Mouse (Mus musculus) heart, embryonic 16.5 days (tissue): ENCODE results near the gene Zfp276. TPM values are rescaled to one million over a fixed set of nuclear protein-coding genes. Genes with fewer than 3 reads are reported as not detected.
"Not testable (repeated sequence)": the region's sequence is repeated elsewhere in the genome, so short reads cannot be mapped to it uniquely, and the experiment has no call there.

Experiments used
- ATAC-seq: fragments of 200-750 bp; cut with Nextera tagmentation; replicated peaks from 2 replicates; pipeline ENCODE4 v1.8.0; 2017; ENCODE audit warnings: moderate number of reproducible peaks; ENCODE audit not compliant: insufficient read depth, low FRiP score; ENCODE audit errors: extremely low read depth
- H3K27ac ChIP-seq: fragments of 300-500 bp; sonication (generic); 2 replicates; pipeline ENCODE4 v1.5.1; 2014; ENCODE audit warnings: mild to moderate bottlenecking, low read length, control low read depth, moderate library complexity
- H3K27me3 ChIP-seq: fragments of 300-500 bp; sonication (generic); 2 replicates; pipeline ENCODE4 v1.6.1; 2014; ENCODE audit warnings: low read length, mixed read lengths; ENCODE audit not compliant: control insufficient read depth, insufficient read depth
- H3K36me3 ChIP-seq: fragments of 300-500 bp; sonication (generic); 2 replicates; pipeline ENCODE4 v1.6.1; 2014; ENCODE audit not compliant: control insufficient read depth, insufficient read depth
- H3K4me1 ChIP-seq: fragments of 300-500 bp; sonication (generic); 2 replicates; pipeline ENCODE4 v1.6.1; 2014; ENCODE audit warnings: low read length, mixed read lengths; ENCODE audit not compliant: control insufficient read depth, insufficient read depth
- H3K4me2 ChIP-seq: fragments of 300-500 bp; sonication (generic); 2 replicates; pipeline ENCODE4 v1.6.1; 2014; ENCODE audit warnings: low read depth, mild to moderate bottlenecking, control low read depth, low read length
- H3K4me3 ChIP-seq: fragments of 300-500 bp; sonication (generic); 2 replicates; pipeline ENCODE4 v1.5.1; 2014; ENCODE audit warnings: mild to moderate bottlenecking, control low read depth, low read length
- H3K9ac ChIP-seq: fragments of 300-500 bp; sonication (generic); 2 replicates; pipeline ENCODE4 v1.6.1; 2014; ENCODE audit warnings: low read length, control low read depth
- H3K9me3 ChIP-seq: fragments of 300-500 bp; sonication (generic); replicated peaks from 2 replicates; pipeline ENCODE4 v1.6.1; 2016; ENCODE audit warnings: low read length; ENCODE audit not compliant: control insufficient read depth
- WGBS: fragments of 180-500 bp; shearing (Covaris S2); extraction: QIAGEN DNeasy Blood & Tissue Kit; methylation state at CpG from one replicate; pipeline ENCODE4 v1.1.7; 2014; 5-methylcytosine and 5-hydroxymethylcytosine counted together
- polyA plus RNA-seq: library from polyadenylated mRNA; unstranded; fragments of >200 nt; fragmentation: Nextera tagmentation; extraction: Ambion mirVana; gene quantifications from 2 replicates; pipeline ENCODE4 v1.2.1, GENCODE M21; 2015

Gene Zfp276
- polyA plus RNA-seq, 1 experiment from 2014 or later: 16.6 TPM

DNA sequence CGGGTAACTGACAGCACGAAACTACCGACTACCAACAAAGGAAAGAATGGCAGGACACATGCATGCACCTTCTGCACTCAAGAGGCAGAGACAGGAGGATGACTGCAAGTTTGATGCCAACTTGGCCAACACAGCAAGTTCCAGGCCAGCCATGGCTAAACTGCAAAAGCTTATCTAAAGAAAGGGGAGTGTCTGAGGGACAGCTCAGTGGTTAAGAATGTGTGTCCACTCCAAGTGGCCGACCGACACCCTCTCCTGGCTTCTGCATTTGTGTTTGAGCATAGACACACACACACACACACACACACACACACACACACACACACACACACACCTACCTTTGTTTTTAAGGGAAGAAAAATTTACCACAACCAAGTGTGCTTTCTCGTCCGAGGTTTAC lies 24.4 kb downstream of the Zfp276 start:
- ATAC-seq: no peak
- no peak overlapping the region for H3K4me2 ChIP-seq
- H3K4me3 ChIP-seq: no peak overlapping the region
- H3K36me3 ChIP-seq: peaks cover 2% of the 10 kb centered on the region; the same call in 1 of the 2 replicates
- H3K9ac ChIP-seq: no peak overlapping the region
- WGBS: 54% methylated on average over 7 of the region's 7 CpGs
- H3K4me1 ChIP-seq: no peaks in the 10 kb centered on the region
- H3K27me3 ChIP-seq: no peaks in the 10 kb centered on the region
- no peaks in the 10 kb centered on the region for H3K9me3 ChIP-seq
- H3K27ac ChIP-seq: no peak overlapping the region

DNA sequence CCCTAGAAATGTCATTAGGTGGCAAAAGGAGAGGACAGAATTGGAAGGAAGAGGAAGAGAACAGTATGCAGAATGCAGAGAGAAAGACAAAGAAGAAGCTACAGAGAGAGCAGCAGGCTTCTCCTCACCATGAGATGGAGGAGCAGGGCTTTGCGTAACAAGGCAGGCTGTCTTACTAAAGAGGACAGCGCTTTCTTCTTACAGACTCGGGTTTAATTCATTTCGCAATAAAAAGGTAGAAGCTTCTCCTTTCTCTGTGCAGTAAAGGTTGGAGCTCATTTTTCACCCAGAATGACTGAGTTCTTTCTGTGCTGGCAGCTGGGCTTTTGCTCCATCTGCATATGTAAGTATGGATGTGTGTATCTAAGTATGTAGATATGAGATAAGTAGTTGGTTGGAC lies 25.8 kb downstream of the Zfp276 start:
- no peak overlapping the region for H3K9ac ChIP-seq
- no peaks in the 10 kb centered on the region for H3K27me3 ChIP-seq
- WGBS: 91% methylated on average over 4 of the region's 4 CpGs
- H3K4me2 ChIP-seq: no peak overlapping the region
- no peak for ATAC-seq
- peaks cover 2% of the 10 kb centered on the region; the same call in 1 of the 2 replicates for H3K36me3 ChIP-seq
- no peak overlapping the region for H3K4me3 ChIP-seq
- H3K27ac ChIP-seq: no peak overlapping the region
- peaks cover 3% of the 10 kb centered on the region; the same call in 1 of the 2 replicates for H3K4me1 ChIP-seq
- no peaks in the 10 kb centered on the region for H3K9me3 ChIP-seq

DNA sequence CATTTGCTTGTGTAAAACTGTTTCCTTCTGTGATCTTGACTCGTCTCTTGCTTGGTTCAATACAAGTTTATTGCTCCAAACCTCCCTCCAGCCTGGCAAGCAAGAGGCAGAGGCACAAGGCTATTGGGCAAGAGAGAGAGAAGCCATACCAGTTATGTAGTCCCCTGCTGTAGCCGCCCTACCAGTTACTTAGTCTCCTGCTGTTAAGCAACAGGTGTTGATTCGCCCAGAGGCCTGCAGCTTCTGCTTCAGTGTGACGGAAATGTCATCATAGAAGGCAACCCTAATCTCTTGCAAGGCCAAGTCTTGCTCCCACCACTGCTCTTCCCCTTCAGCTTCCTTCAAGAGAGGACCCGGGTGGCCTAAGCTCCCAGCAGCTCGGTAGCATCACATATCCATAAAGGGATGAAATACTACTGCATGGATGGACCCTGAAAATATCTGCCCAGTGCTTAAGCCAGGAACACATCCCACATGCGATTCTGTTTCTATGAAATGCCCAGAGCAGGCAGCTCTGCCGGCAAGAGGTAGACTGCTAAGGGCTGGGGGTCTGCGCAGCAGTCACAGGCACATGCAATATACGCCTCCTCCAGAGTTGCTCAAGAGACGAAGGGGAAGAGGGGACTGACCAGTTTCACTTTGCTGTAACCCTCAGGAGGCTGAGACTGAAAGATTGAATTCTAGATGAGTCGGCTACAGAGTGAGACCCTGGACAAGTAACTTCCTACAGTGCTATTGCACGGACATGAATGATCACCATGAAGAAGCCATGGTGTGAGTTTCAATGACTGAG lies 26.5 kb downstream of the Zfp276 start:
- H3K9me3 ChIP-seq: no peaks in the 10 kb centered on the region
- no peak for ATAC-seq
- WGBS: 84% methylated on average over 13 of the region's 13 CpGs
- no peak overlapping the region for H3K27ac ChIP-seq
- H3K4me2 ChIP-seq: no peak overlapping the region
- H3K4me1 ChIP-seq: peaks cover 3% of the 10 kb centered on the region; the same call in 1 of the 2 replicates
- H3K9ac ChIP-seq: no peak overlapping the region
- no peaks in the 10 kb centered on the region for H3K27me3 ChIP-seq
- no peak overlapping the region for H3K4me3 ChIP-seq
- H3K36me3 ChIP-seq: peaks cover 2% of the 10 kb centered on the region; the same call in 1 of the 2 replicates

GRCm38 (mm10) chr8:123282994-123283393 lies 29.0 kb downstream of the Zfp276 start:
- not testable (repeated sequence) for H3K36me3 ChIP-seq, H3K9me3 ChIP-seq, H3K27ac ChIP-seq, H3K27me3 ChIP-seq, ATAC-seq, H3K4me1 ChIP-seq, H3K9ac ChIP-seq, H3K4me3 ChIP-seq, H3K4me2 ChIP-seq
- 95% methylated on average over 5 of the region's 6 CpGs for WGBS

- H3K4me3 ChIP-seq: no peak overlapping the region
- no peaks in the 10 kb centered on the region for H3K9me3 ChIP-seq
- H3K9ac ChIP-seq: no peak overlapping the region
- H3K27ac ChIP-seq: no peak overlapping the region
- WGBS: 81% methylated on average over 7 of the region's 7 CpGs
- ATAC-seq: no peak
- peaks cover 3% of the 10 kb centered on the region; the same call in 1 of the 2 replicates for H3K4me1 ChIP-seq
- no peak overlapping the region for H3K4me2 ChIP-seq
- H3K27me3 ChIP-seq: no peaks in the 10 kb centered on the region
- H3K36me3 ChIP-seq: peaks cover 2% of the 10 kb centered on the region; the same call in 1 of the 2 replicates
Observed at GRCm38 (mm10) chr8:123283991-123284390, 30.0 kb downstream of the Zfp276 start.

DNA sequence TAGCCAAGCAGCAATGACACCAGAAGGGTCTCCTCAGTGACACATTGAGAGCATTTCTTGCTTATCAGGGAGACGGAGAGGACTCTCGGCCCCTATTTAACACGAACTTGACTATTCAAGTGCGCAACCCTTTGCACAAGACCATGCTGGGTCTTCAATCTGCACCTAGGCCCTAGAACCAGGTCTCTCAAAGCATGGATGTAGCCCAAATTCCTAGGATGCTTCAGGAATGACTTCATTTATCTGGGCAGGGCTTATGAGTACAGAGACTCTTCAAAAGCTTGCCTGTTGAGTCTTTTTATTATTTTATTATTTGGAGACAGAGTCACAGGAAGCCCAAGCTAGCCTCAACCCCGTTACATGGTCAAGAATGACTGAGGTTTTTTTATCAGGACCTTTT lies 30.5 kb downstream of the Zfp276 start:
- WGBS: 39% methylated on average over 5 of the region's 5 CpGs
- Histone ChIP-seq H3K36me3 (peaks cover 2% of the 10 kb centered on the region; the same call in 1 of the 2 replicates), H3K9ac (peak overlapping the region; percentile 27; the same call in 1 of the 2 replicates), H3K27me3 (no peaks in the 10 kb centered on the region), H3K4me2 (no peak overlapping the region), H3K27ac (no peak overlapping the region), H3K9me3 (no peaks in the 10 kb centered on the region), H3K4me1 (peaks cover 3% of the 10 kb centered on the region; the same call in 1 of the 2 replicates), H3K4me3 (no peak overlapping the region)
- no peak for ATAC-seq

GRCm38 (mm10) chr8:123287362-123287761 lies 33.4 kb downstream of the Zfp276 start:
- Histone ChIP-seq H3K27me3 (no peaks in the 10 kb centered on the region), H3K27ac (no peak overlapping the region), H3K36me3 (peaks cover 7% of the 10 kb centered on the region; the same call in 1 of the 2 replicates), H3K9ac (no peak overlapping the region), H3K9me3 (no peaks in the 10 kb centered on the region), H3K4me2 (no peak overlapping the region), H3K4me3 (no peak overlapping the region), H3K4me1 (peaks cover 3% of the 10 kb centered on the region; the same call in 1 of the 2 replicates)
- 96% methylated on average over 17 of the region's 17 CpGs for WGBS
- ATAC-seq: no peak

- Histone ChIP-seq H3K4me1 (no peaks in the 10 kb centered on the region), H3K27ac (no peak overlapping the region), H3K4me3 (no peak overlapping the region), H3K27me3 (no peaks in the 10 kb centered on the region), H3K9me3 (no peaks in the 10 kb centered on the region), H3K9ac (no peak overlapping the region), H3K36me3 (peaks cover 15% of the 10 kb centered on the region; the same call in 1 of the 2 replicates), H3K4me2 (no peak overlapping the region)
- ATAC-seq: no peak
- 84% methylated on average over 4 of the region's 4 CpGs for WGBS
Observed at GRCm38 (mm10) chr8:123290166-123290565, 36.2 kb downstream of the Zfp276 start.

- H3K9ac ChIP-seq: no peak overlapping the region
Observed at GRCm38 (mm10) chr8:123290679-123291078, 36.7 kb downstream of the Zfp276 start.

More at GRCm38 (mm10) chr8:123290679-123291078, 36.7 kb downstream of the Zfp276 start:
- Histone ChIP-seq H3K4me3 (no peak overlapping the region), H3K4me1 (no peaks in the 10 kb centered on the region), H3K36me3 (peaks cover 18% of the 10 kb centered on the region), H3K27ac (no peak overlapping the region), H3K27me3 (no peaks in the 10 kb centered on the region), H3K4me2 (no peak overlapping the region), H3K9me3 (no peaks in the 10 kb centered on the region)
- ATAC-seq: no peak
- 89% methylated on average over 8 of the region's 8 CpGs for WGBS
